Mouse (Mus musculus): ENCODE data around the gene Ppfibp2.

Ppfibp2 gene

GRCm38 (mm10) chr7:107618028-107618992 is 23.3 kb downstream of the Ppfibp2 start:
- peak; percentile 26 for DNase-seq (ENCODE audit: low spot score)

- no peak for DNase-seq (ENCODE audit: low spot score)
Measured at GRCm38 (mm10) chr7:107619225-107619624, 24.2 kb downstream of the Ppfibp2 start.

GRCm38 (mm10) chr7:107620137-107620536 is 25.1 kb downstream of the Ppfibp2 start:
- DNase-seq (ENCODE audit: low spot score), result no peak

GRCm38 (mm10) chr7:107624432-107624831 is 29.4 kb downstream of the Ppfibp2 start:
- peak; percentile 82 for DNase-seq (ENCODE audit: low spot score)

- no peak for DNase-seq (ENCODE audit: low spot score)
Measured at GRCm38 (mm10) chr7:107625061-107625460, 30.1 kb downstream of the Ppfibp2 start, which contains the start of gene 5330417H12Rik. Gene 5330417H12Rik (minus strand): TSS chr7:107625161.

- DNase-seq (ENCODE audit: low spot score), result no peak
Measured at GRCm38 (mm10) chr7:107625781-107626180, 30.8 kb downstream of the Ppfibp2 start.

GRCm38 (mm10) chr7:107628383-107628782 is 33.4 kb downstream of the Ppfibp2 start:
- DNase-seq (ENCODE audit: low spot score), result no peak

- DNase-seq (ENCODE audit: low spot score), result no peak
Measured at GRCm38 (mm10) chr7:107633201-107633600, 38.2 kb downstream of the Ppfibp2 start.

- DNase-seq (ENCODE audit: low spot score), result no peak
Measured at GRCm38 (mm10) chr7:107637398-107637797, 42.4 kb downstream of the Ppfibp2 start.

GRCm38 (mm10) chr7:107638026-107638425 is 43.0 kb downstream of the Ppfibp2 start:
- no peak for DNase-seq (ENCODE audit: low spot score)

- peak; percentile 85 for DNase-seq (ENCODE audit: low spot score)
Measured at GRCm38 (mm10) chr7:107642586-107643275, 47.7 kb downstream of the Ppfibp2 start.

- no peak for DNase-seq (ENCODE audit: low spot score)
Measured at GRCm38 (mm10) chr7:107644987-107645386, 50.0 kb downstream of the Ppfibp2 start.

GRCm38 (mm10) chr7:107648937-107649688 is 54.1 kb downstream of the Ppfibp2 start:
- no peak for DNase-seq (ENCODE audit: low spot score)

- no peak for DNase-seq (ENCODE audit: low spot score)
Measured at GRCm38 (mm10) chr7:107649990-107650389, 55.0 kb downstream of the Ppfibp2 start.

- peak; percentile 65 for DNase-seq (ENCODE audit: low spot score)
Measured at GRCm38 (mm10) chr7:107651821-107652220, 56.8 kb downstream of the Ppfibp2 start.

GRCm38 (mm10) chr7:107656451-107656850 is 61.4 kb downstream of the Ppfibp2 start:
- no peak for DNase-seq (ENCODE audit: low spot score)

GRCm38 (mm10) chr7:107659186-107659918 is 64.3 kb downstream of the Ppfibp2 start:
- no peak for DNase-seq (ENCODE audit: low spot score)

- peak; percentile 85 for DNase-seq (ENCODE audit: low spot score)
Measured at GRCm38 (mm10) chr7:107661189-107661842, 66.3 kb downstream of the Ppfibp2 start.

- DNase-seq (ENCODE audit: low spot score), result no peak
Measured at GRCm38 (mm10) chr7:107661843-107662281, 66.9 kb downstream of the Ppfibp2 start.

GRCm38 (mm10) chr7:107663621-107664020 is 68.6 kb downstream of the Ppfibp2 start:
- no peak for DNase-seq (ENCODE audit: low spot score)
